ENCODE assay signal across 14 mouse cellular contexts in the genomic region with DNA sequence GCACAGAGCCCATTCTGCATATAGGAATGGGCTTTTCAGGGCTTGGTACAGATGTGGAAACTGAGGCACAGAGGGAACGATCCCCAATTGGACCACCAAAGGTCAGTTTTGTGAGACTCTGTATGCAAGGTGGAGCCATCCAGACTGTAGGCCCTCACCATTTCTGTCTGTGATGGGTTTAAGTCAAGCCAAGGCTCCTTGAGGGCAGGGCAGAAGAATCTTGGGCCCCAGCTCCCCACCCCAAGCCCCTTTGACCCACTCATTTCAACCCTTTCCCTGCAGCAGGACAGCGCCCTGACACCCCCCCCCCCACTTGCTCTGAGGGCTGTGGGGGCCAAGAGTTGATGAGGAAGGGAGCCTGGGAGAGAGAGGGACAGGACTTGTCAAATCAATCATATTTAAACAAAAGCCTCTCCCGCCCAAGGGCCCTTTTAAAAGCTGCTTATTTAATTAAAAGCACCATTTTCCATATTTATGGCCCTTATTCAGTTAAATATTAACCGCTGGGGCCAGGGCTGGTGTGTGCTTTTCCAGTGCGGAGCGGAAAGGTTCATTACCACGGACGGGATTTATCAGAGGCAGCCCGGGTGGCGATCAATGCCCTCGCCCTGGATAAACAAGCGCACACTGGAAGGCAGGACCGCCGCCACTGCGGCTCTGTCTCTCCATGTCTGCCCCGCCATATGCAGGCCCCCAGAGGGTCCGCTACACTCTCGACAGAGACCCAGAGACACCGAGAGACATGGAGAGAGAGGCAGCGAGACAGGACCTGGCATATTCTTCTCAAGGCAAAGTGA.
A peak's percentile ranks its signal among the peaks of the same experiment; 100 is the strongest.
DNase-seq lines count a peak whose midpoint lies in the region; ATAC-seq lines count a peak whose summit lies in the region.
"Had no signal": no experiment of that assay in that cellular context is flagged by ENCODE, and none has a peak within 500 bp of the region (broad histone marks: within the 10 kb centered on the region; RNA-seq: fewer than 3 reads in every experiment).

No protein-coding gene starts in this region.

- H3K27me3 ChIP-seq in lung, embryonic 16.5 days (ENCODE audit: control insufficient read depth, insufficient read depth, low read depth, low read length), result peaks cover 6% of the 10 kb centered on the region
- peaks cover 15% of the 10 kb centered on the region for H3K27me3 ChIP-seq in hindbrain, embryonic 12.5 days
- H3K27me3 ChIP-seq in liver, embryonic 12.5 days (replicated peaks), result peaks cover 34% of the 10 kb centered on the region
- H3K27me3 ChIP-seq in neural tube, embryonic 15.5 days (replicated peaks), result no peaks in the 10 kb centered on the region

- no peak overlapping the region for H3K9ac ChIP-seq in lung, embryonic 16.5 days (ENCODE audit: low read length)
- no peak overlapping the region for H3K9ac ChIP-seq in hindbrain, embryonic 12.5 days
- H3K9ac ChIP-seq in liver, embryonic 12.5 days, result no peak overlapping the region
- 0 out of 2 replicates have a peak overlapping the region, but pooled peaks have one; percentile 17 for H3K9ac ChIP-seq in neural tube, embryonic 15.5 days (replicated peaks)
- H3K9ac ChIP-seq: heart, embryonic 15.5 days had no signal

- no peaks in the 10 kb centered on the region for H3K36me3 ChIP-seq in lung, embryonic 16.5 days (ENCODE audit: control insufficient read depth, insufficient read depth, low read length)
- no peaks in the 10 kb centered on the region for H3K36me3 ChIP-seq in hindbrain, embryonic 12.5 days
- no peaks in the 10 kb centered on the region for H3K36me3 ChIP-seq in liver, embryonic 12.5 days
- H3K36me3 ChIP-seq in neural tube, embryonic 15.5 days, result no peaks in the 10 kb centered on the region
- H3K36me3 ChIP-seq: heart, embryonic 15.5 days had no signal

- H3K4me2 ChIP-seq in lung, embryonic 16.5 days (ENCODE audit: low read depth, low read length), result 0 out of 2 replicates have a peak overlapping the region, but pooled peaks have one; percentile 14
- peak overlapping the region; percentile 15; the same call in 1 of the 2 replicates for H3K4me2 ChIP-seq in hindbrain, embryonic 12.5 days (replicated peaks)
- H3K4me2 ChIP-seq in liver, embryonic 12.5 days, result 0 out of 2 replicates have a peak overlapping the region, but pooled peaks have one; percentile 17
- no peak overlapping the region for H3K4me2 ChIP-seq in neural tube, embryonic 15.5 days
- H3K4me2 ChIP-seq: heart, embryonic 15.5 days had no signal

- no peak overlapping the region for H3K4me3 ChIP-seq in lung, embryonic 16.5 days (ENCODE audit: low read length)
- no peak overlapping the region for H3K4me3 ChIP-seq in hindbrain, embryonic 12.5 days
- no peak overlapping the region for H3K4me3 ChIP-seq in liver, embryonic 12.5 days
- H3K4me3 ChIP-seq in neural tube, embryonic 15.5 days (replicated peaks), result no peak overlapping the region
- H3K4me3 ChIP-seq: heart, embryonic 15.5 days had no signal

- no peak for ATAC-seq in lung, embryonic 16.5 days (ENCODE audit: low read depth)
- ATAC-seq in hindbrain, embryonic 12.5 days (ENCODE audit: low FRiP score), result no peak
- ATAC-seq in liver, embryonic 12.5 days, result 0 out of 2 replicates have a peak, but pooled peaks have one; percentile 40
- no peak for ATAC-seq in neural tube, embryonic 15.5 days (ENCODE audit: low FRiP score)
- ATAC-seq in megakaryocyte-erythroid progenitor cell, adult 5-6 weeks (replicated peaks; ENCODE audit: low FRiP score, low TSS enrichment, poor library complexity, severe bottlenecking), result no peak
- ATAC-seq: inflammation-experienced regulatory T-cells, adult 6 months had no signal

- WGBS in lung, embryonic 16.5 days, result 18% methylated on average over 20 of the region's 20 CpGs
- WGBS in hindbrain, embryonic 12.5 days, result 32% methylated on average over 20 of the region's 20 CpGs
- 51% methylated on average over 20 of the region's 20 CpGs for WGBS in liver, embryonic 12.5 days (ENCODE audit: insufficient replicate concordance)
- 15% methylated on average over 20 of the region's 20 CpGs for WGBS in neural tube, embryonic 15.5 days

- H3K27ac ChIP-seq in lung, embryonic 16.5 days (ENCODE audit: low read length), result no peak overlapping the region
- peak overlapping the region; percentile 74 for H3K27ac ChIP-seq in hindbrain, embryonic 12.5 days
- no peak overlapping the region for H3K27ac ChIP-seq in liver, embryonic 12.5 days
- H3K27ac ChIP-seq in neural tube, embryonic 15.5 days (replicated peaks), result 0 out of 2 replicates have a peak overlapping the region, but pooled peaks have one; percentile 2
- H3K27ac ChIP-seq: heart, embryonic 15.5 days had no signal

- H3K4me1 ChIP-seq in lung, embryonic 16.5 days (replicated peaks; ENCODE audit: control insufficient read depth, insufficient read depth, low read length), result no peaks in the 10 kb centered on the region; the same call in 1 of the 2 replicates
- H3K4me1 ChIP-seq in hindbrain, embryonic 12.5 days, result peaks cover 48% of the 10 kb centered on the region
- peaks cover 12% of the 10 kb centered on the region for H3K4me1 ChIP-seq in liver, embryonic 12.5 days
- H3K4me1 ChIP-seq in neural tube, embryonic 15.5 days, result peaks cover 50% of the 10 kb centered on the region
- H3K4me1 ChIP-seq: heart, embryonic 15.5 days had no signal

- no peak for DNase-seq in lung, postnatal 4 days
- no peak for DNase-seq in layer of hippocampus, postnatal 10 days (ENCODE audit: low spot score in 2 of 2)
- no peak for DNase-seq in ovary, postnatal 10 days (ENCODE audit: low spot score)
- DNase-seq: adrenal gland, postnatal 25 days; cerebellum, postnatal 25 days; kidney, postnatal 4 days; right cerebral cortex, adult 18-20 months had no signal

- H3K9me3 ChIP-seq in lung, embryonic 16.5 days (ENCODE audit: control insufficient read depth, low read length), result no peaks in the 10 kb centered on the region
- no peaks in the 10 kb centered on the region for H3K9me3 ChIP-seq in hindbrain, embryonic 12.5 days (replicated peaks)
- H3K9me3 ChIP-seq in liver, embryonic 12.5 days (replicated peaks), result no peaks in the 10 kb centered on the region
- H3K9me3 ChIP-seq in neural tube, embryonic 15.5 days (replicated peaks), result no peaks in the 10 kb centered on the region
- H3K9me3 ChIP-seq: heart, embryonic 15.5 days had no signal

Comparison
In these comparisons a context has a peak if more than half of its experiments do, and no peak if none do; other contexts are left out.
1. H3K27ac ChIP-seq: peak in hindbrain, embryonic 12.5 days (single experiment) and neural tube, embryonic 15.5 days (single experiment); none in lung, embryonic 16.5 days (single experiment) and liver, embryonic 12.5 days (single experiment).